Mouse (Mus musculus) adrenal gland, adult 2 months (tissue): ENCODE results near the gene Fhod1. TPM values are rescaled to one million over a fixed set of nuclear protein-coding genes. Genes with fewer than 3 reads are reported as not detected.
"Not testable (repeated sequence)": the region's sequence is repeated elsewhere in the genome, so short reads cannot be mapped to it uniquely, and the experiment has no call there.

ENCODE experiments used
- DNase-seq: peaks from one replicate; pipeline ENCODE4 v3.0.0; 2021
- microRNA-seq, 2 experiments: library from miRNA; unstranded; fragments of <30 nt; microRNA quantifications; one replicate each; pipeline ENCODE4 v1.2.0; 2021
- polyA plus RNA-seq: library from polyadenylated mRNA; depleted of rRNA; stranded (reverse); fragments of >200 nt; gene quantifications from 2 replicates; pipeline ENCODE4 v1.2.3, GENCODE M21; 2012; rRNA removed
- total RNA-seq, 2 experiments: library from RNA; stranded (reverse); gene quantifications; 2 replicates each; pipeline ENCODE4 v1.2.3; 2021

Gene Fhod1
- total and polyA plus RNA-seq, 3 experiments = 7.6 to 16.5 (median 16.3) TPM

DNA sequence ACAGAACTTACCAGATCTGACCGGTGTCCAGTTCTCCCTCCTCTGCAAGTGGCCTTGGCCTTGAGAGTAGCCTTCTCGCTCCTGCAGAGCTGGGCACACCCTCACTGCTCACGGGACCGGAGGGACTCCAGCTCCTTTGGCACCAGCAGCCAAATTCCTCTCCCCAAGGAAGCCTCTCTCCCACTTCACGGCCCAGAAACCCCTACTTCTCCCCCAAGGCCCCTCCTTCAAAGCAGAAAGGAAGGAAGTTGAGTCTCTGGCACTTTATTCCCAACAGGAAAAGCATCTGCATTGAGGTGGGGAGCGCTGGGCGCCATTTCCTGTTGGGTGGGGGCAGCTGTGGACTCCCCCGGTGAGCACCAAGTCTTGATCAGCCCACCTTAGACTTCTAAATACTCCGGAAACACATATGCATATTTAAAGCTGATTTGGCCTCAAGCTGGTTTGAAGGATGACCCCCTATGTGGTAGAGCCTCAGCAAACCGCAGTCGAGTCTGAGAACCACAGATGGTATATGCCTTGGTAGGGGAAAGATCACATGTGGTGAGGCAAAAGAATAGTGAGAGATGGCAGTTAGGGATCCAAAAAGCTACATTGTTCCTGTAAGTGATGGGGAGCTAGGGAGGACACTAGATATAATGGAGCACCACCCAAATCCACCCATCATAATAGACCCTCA, 51.7 kb downstream of the Fhod1 start, which contains the start of gene Exoc3l:
Gene Exoc3l (minus strand): TSS at position 207 of the 679 bp plus-strand sequence.
- peak; percentile 85 for DNase-seq

DNA sequence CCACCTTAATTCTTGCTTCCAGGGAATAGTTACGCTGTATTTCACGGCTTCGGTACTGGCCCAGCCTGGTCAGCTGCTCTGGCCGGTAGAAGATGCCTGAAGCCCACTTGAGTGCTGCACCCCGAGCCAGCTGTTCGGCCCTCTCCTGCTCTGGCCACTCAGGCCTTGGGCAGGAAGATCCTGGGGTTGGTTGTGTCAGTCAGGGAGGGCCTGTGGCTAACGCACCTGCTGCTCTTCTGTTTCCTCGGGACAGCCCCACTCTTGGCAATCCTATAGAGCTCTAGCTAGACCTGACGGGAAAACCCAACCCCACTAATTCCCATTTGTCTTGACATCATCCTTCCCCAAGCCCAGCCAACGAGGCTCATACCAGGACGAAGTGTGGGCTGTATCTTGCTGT, 52.5 kb downstream of the Fhod1 start:
- DNase-seq = peak; percentile 30

DNA sequence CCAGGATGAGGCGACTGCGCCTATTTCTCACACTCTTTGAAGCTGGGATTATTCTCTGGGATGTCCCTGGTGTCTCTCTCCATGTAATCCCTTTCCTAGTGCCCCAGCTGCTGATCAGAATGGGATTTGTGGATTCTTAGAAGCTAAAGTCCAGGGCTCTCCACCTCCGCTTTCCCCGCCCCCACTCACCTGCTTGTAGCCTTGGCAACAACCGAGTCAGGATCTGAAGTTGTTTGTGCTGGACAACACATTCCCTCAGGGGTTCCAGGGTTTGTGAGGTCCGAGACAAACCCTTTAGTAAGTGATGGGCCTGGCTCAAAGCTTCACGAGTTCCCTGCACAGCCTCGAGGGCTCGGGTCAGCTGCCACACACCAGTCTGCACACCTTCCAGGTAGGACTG, 53.0 kb downstream of the Fhod1 start:
- DNase-seq = no peak

DNA sequence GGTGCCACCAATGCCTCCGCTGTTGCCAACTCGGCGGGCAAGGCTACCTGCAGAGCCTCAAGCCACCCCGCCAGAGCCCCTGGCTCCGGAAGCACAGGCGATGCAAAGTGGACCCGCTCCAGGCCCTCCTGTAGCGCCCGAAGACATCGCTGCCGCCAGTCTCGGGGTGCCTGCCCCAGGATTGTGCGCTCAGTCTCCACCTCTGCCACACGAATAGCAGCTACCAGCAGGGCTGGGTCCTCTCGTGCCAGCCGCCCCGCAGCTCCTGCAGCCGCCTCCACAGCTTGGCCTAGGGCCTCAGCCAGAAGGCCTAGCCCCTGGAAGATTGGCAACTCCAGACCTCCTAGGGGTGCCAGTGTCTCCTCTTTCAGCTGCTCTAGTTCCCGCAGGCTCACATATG, 54.3 kb downstream of the Fhod1 start:
- DNase-seq = no peak

DNA sequence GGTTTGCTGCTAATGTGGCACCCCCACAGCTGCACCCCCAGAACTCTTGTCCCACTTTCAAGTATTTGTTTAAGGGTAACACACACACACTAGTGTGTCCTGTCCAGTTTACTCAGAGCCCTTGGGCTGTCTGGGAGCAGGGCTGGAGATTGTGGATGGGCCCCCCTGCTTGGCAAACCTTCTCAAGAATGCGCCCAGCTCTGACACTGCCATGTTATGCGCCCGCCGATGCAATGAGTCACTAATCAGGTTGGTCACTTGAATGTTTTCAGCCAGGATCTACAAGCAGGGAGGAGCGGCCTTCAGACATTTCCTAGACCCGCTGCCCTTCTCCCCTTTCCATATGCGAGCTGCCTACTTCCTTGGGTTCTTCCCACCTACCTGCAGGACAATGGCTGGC, 55.3 kb downstream of the Fhod1 start:
- DNase-seq = peak; percentile 35

DNA sequence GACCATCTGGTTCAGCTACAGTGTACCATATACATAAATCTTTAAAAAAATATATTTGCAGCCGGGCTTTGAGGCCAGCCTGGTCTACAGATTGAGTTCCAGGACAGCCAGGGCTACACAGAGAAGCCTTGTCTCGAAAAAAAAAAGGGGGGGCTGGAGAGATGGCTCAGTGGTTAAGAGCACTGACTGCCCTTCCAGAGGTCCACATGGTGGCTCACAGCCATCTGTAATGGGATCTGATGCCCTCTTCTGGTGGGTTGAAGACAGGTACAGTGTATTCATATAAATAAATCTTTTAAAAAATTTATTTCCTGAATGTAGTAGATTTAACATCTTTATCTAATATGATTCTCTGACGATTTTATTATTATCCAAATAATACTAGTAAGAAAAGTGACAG, 56.0 kb downstream of the Fhod1 start:
- DNase-seq = not testable (repeated sequence)

DNA sequence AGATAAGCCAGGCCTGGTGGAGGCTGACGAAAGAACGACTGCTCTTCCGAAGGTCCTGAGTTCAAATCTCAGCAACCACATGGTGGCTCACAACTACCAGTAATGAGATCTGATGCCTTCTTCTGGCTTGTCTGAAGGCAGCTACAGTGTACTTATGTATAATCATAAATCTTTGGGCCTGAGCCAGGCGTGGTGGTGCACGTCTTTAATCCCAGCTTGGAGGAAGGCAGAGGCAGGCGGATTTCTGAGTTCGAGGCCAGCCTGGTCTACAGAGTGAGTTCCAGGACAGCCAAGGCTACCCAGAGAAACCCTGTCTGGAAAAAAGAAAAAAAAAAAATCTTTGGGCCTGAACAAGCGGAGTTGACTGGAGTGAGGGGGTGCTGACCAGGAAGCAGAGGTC, 56.4 kb downstream of the Fhod1 start:
- not testable (repeated sequence) for DNase-seq

DNA sequence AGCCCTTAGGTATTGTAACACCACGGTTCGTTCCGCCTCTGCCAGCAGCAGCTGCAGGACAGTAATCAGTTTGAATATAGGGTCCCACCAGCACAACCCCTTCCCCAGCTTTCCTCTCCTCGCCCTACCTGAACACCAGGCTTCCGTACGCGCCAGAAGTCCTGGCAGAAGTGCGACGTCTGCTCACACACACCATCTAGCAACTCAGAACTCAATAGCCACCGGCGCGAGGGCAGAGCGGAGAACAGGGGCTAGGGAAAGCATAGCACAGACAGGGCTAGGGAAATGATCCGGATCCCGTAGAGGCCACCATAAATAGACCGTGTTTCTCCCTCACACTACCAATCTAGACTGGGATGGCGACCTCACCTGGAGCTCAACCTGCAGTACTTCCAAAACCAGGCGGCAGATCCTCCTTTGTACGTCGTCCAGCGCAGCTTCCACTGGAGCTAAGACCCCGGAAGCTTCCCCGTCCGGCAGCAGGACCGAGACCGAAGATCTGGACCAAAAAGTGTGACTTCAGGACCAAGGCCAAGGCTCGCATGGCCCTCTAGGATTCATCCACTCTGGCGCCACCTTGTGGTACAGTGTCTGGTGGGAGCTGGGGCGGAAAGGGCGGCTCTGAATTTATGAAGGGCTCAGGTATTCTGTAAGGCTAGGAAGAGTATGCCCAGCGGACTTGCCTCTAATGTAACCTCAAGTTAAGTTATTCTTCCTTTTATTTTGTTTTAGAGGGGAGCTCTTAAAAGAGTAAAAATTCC, 57.0 kb downstream of the Fhod1 start:
- peak; percentile 86 for DNase-seq

DNA sequence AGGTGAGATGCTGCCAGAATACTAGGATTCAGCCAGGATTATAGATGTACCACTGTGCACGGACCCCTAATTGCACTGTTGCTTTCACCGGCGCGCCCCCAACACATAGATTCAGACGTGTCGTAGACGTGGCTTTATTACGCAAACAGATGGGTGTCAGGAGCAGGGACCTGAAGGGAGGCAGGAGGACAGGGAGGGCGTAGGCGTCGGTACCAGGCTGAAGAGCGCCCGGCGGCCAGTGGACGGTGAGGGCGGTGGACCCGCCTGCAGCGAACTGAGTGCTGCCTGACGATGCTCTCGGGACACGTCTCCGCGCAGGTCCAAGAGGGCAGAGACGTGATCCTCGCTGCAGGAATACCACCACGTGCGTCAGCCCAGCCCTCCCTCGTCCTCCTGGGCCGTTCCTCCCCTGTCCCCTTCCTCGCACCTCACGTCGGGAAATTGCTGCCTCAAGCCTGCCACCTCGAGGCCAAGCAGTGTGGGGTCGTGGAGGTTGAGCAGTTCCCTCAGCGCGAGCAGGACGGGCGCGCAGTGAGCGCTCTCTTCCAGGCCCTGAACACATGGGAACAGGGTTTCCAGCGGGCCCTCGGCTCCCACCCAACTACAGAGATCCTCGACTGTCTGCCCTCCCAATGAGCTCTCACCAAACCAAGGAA, 57.8 kb downstream of the Fhod1 start, which contains the start of gene 4931428F04Rik:
Gene 4931428F04Rik (minus strand): TSS at position 60 of the 656 bp plus-strand sequence.
- DNase-seq = peak; percentile 59

DNA sequence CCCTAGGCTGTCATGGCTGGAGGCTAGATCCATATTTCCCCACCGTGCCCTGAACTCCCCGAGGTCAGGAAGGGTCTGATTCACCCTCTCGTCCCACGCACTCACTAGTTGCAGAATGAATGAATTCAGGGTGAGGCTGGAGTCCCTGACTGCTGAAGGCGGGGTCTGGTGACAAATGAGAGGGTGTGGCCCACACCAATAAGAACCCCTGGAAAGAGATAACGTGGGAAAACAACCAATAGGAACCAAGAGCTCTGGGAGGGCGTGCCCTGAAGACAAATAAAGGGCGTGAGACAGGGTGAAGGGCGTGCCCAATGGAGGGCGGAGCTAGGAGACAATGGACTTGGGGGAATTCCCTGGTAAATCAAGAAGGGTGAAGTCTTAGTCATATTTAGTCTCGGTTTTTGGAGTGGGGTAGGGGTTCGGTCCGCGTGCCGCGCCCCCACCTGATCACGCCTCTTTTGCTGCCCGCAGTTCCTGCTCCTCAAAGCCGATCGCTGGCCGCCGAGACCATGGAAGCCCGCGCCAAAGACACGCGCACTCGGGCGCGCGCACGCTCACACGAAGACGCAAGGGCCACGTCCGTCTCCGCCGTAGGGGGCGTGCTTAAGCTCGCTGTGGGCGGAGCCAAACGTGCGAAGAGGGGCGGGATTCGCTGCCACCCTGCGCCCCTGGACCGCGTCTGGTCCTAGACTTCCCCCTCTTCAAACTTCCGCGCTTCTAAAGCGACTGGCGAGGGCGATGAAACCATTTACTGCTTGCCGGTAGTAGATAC, 58.6 kb downstream of the Fhod1 start:
- peak; percentile 94 for DNase-seq

DNA sequence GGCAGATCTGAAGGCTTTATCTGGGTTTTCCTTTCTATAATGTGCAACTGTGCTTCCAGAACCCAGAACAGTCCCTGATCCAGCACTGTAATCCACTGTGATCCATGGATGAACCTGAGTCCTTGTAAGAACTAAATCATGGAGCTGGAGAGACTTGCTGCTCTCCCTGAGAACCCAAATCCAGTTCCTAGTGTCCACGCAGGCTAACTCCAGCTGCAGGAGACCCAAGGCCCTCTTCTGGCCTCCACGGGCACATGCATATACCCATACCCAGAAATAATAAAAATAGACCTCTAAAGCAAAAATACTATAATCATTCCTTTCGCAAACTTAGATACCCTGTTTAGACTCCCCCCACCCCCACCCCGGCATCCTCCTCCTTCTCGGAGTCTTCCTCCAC, 59.5 kb downstream of the Fhod1 start:
- no peak for DNase-seq

DNA sequence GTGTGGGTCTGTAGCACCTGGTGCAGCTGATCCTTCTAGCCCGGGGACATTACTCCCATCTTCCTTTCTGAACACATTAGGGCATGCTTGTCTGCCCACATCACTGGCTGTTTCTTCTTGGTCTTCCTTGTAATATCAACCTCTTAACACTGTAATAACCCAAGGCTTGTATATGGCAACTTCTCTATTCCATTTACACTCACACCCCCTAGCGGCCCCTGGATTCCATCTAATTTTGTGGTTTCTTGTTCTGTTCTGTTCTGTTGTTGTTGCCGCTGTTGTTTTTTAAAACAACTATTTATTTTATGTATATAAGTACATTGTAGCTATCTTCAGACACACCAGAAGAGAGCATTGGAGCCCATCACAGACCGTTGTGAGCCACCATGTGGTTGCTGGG, 60.8 kb downstream of the Fhod1 start:
- DNase-seq = no peak

DNA sequence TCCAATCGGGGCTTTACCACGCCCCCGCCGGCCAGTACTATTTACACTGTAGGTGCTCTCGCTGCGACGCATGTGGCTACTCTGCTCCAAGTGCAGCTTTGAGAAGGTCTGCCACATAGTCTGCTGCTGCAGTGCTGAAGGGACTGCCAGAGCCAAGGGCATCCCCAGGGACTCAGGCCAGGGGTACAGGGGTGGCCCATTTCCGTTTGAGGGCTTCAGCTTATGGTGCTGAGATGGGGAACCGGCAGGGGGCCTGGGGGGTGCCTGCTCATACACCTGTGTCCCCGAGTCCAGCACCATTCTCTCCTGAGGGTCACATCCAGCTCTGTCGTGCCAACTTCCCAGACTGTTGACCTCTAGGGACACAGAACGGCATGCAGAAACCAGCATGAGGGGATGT, 62.2 kb downstream of the Fhod1 start:
- no peak for DNase-seq

DNA sequence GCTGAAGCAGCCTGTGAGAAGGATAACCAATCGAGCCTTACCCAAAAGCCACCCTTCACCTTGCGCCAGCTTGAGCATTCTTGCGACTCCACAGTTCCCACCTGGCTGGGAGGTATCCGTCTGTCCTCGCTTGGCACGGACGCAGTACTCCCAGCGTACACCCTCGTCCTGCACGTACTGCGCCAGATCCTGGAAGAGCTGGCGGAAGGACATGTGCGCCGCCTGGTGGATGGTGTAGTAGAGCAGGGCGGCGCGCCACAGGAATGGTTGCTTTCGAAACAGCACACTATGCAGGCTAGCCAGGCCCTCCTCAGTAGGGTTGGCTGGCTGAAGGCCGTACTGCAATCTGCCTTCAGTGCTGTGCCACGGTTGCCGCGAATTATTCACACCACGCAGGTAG, 64.7 kb downstream of the Fhod1 start:
- DNase-seq = peak; percentile 74

DNA sequence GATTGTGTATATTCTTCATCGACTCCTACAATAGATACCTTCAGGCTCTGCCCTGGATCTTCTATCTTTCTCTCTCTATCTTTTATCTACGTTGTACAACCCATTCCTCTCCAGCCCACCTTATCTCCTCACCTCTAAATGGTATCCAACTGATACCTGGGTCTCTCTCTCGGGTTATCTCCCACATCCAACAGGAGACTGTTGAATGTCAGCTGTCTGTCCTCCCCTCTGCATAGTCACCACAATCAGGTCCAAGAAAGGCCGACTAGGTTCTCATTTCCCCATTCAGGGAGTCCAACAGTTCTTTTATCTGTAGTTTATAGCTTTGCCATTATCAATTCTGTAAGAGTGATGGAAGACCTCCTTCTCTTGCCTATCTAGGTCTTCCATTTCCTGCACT, 65.5 kb downstream of the Fhod1 start:
- DNase-seq = no peak

DNA sequence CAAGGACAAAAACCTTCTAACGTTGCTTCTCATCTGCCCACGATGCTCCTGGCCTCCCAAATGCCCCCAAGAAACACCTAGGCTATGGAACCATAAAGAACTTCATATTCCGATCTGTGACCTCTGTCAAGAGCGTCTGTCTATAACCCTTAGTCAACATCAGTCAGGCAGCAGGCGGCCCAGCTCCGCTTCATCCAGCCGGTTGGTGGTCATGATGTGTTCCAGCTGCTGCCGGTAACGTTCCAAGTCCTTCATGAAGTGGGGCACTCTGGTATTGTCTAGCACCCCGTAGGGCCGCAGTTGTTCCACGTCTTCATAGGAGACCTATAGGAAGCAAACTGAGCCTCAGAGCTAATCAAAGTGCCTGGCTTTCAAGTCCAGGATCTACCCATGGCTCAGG, 65.9 kb downstream of the Fhod1 start:
- no peak for DNase-seq

DNA sequence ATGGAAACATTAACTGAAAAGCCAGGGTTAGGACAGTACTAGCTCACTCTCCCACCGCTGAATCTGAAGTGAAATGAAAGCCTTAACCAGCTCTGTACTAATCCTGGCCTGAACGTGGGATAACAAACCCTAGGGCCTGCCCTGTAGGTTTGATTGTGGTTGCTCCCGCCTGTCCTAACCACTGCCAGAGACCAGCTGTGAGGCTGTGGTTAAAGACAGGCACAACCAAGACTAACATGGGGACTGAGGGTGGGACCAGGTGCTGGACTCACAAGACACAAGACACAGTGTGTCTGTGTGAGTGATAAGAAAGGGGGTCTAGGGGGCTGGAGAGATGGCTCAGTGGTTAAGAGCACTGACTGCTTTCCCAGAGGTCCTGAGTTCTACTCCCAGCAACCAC, 67.2 kb downstream of the Fhod1 start:
- no peak for DNase-seq

Small RNA genes lying within 50 kb of the gene (microRNA-seq; reads per million reads assigned to microRNA genes)
- gene Gm27320 = 0 reads per million in 2 experiments
- 2,710 to 3,451 reads per million in 2 experiments for gene Mir328

Other genes starting within 250 kb of the Fhod1 start
- gene Ces4a, start 216.2 kb downstream of the Fhod1 start, total RNA-seq = under 1 TPM in 1 of 2 experiments, not detected in 1; 0.12 TPM
- gene Ces4a, start 216.2 kb downstream of the Fhod1 start, polyA plus RNA-seq = 0.11 and 0.18 TPM in 2 replicates
- 10 to 100 TPM; 68.2 to 80.0 TPM for gene Cbfb, start 177.3 kb downstream of the Fhod1 start, total RNA-seq
- 9.3 and 14.3 TPM in 2 replicates for gene Cbfb, start 177.3 kb downstream of the Fhod1 start, polyA plus RNA-seq
- 10 to 100 TPM; 20.9 to 30.6 TPM for gene D230025D16Rik, start 122.8 kb downstream of the Fhod1 start, total RNA-seq
- 19.3 and 21.5 TPM in 2 replicates for gene D230025D16Rik, start 122.8 kb downstream of the Fhod1 start, polyA plus RNA-seq
- 1 to 10 TPM; 3.1 to 5.0 TPM for gene B3gnt9, start 92.8 kb downstream of the Fhod1 start, total RNA-seq
- gene B3gnt9, start 92.8 kb downstream of the Fhod1 start, polyA plus RNA-seq = 15.2 and 28.9 TPM in 2 replicates
- 10 to 100 TPM; 11.7 to 12.4 TPM for gene Tradd, start 83.3 kb downstream of the Fhod1 start, total RNA-seq
- gene Tradd, start 83.3 kb downstream of the Fhod1 start, polyA plus RNA-seq = 26.3 and 26.5 TPM in 2 replicates
- gene Fbxl8, start 83.3 kb downstream of the Fhod1 start, total RNA-seq = 1 to 10 TPM; 3.3 to 4.0 TPM
- gene Fbxl8, start 83.3 kb downstream of the Fhod1 start, polyA plus RNA-seq = 10.4 and 11.5 TPM in 2 replicates
- gene Hsf4, start 78.2 kb downstream of the Fhod1 start, total RNA-seq = 1 to 10 TPM; 2.3 TPM
- gene Hsf4, start 78.2 kb downstream of the Fhod1 start, polyA plus RNA-seq = 1.8 and 2.3 TPM in 2 replicates
- 10 to 100 TPM in 1 of 2 experiments, 1 to 10 TPM in 1; 6.2 to 10.3 TPM for gene Nol3, start 71.8 kb downstream of the Fhod1 start, total RNA-seq
- 4.4 and 5.3 TPM in 2 replicates for gene Nol3, start 71.8 kb downstream of the Fhod1 start, polyA plus RNA-seq
- 1 to 10 TPM; 1.8 to 3.4 TPM for gene 4931428F04Rik, start 58.1 kb downstream of the Fhod1 start, total RNA-seq
- 3.4 and 4.1 TPM in 2 replicates for gene 4931428F04Rik, start 58.1 kb downstream of the Fhod1 start, polyA plus RNA-seq
- 10 to 100 TPM; 13.3 to 28.4 TPM for gene Exoc3l, start 51.9 kb downstream of the Fhod1 start, total RNA-seq
- gene Exoc3l, start 51.9 kb downstream of the Fhod1 start, polyA plus RNA-seq = 34.8 and 55.8 TPM in 2 replicates
- gene E2f4, start 50.3 kb downstream of the Fhod1 start, total RNA-seq = 10 to 100 TPM; 35.9 to 47.0 TPM
- gene E2f4, start 50.3 kb downstream of the Fhod1 start, polyA plus RNA-seq = 94.8 and 108 TPM in 2 replicates
- 1 to 10 TPM; 5.3 to 6.5 TPM for gene Elmo3, start 42.4 kb downstream of the Fhod1 start, total RNA-seq
- gene Elmo3, start 42.4 kb downstream of the Fhod1 start, polyA plus RNA-seq = 14.2 and 15.4 TPM in 2 replicates
- gene Lrrc29, start 21.7 kb downstream of the Fhod1 start, total RNA-seq = 1 to 10 TPM; 4.3 to 4.4 TPM
- 8.8 and 11.1 TPM in 2 replicates for gene Lrrc29, start 21.7 kb downstream of the Fhod1 start, polyA plus RNA-seq
- gene Tmem208, start 21.6 kb downstream of the Fhod1 start, total RNA-seq = 10 to 100 TPM; 53.7 to 71.4 TPM
- 82.8 and 84.1 TPM in 2 replicates for gene Tmem208, start 21.6 kb downstream of the Fhod1 start, polyA plus RNA-seq
- gene Slc9a5, start 890 bp upstream of the Fhod1 start, total RNA-seq = under 1 TPM; 0.55 to 0.86 TPM
- gene Slc9a5, start 890 bp upstream of the Fhod1 start, polyA plus RNA-seq = 3.3 and 4.1 TPM in 2 replicates
- under 1 TPM; 0.35 to 0.52 TPM for gene Plekhg4, start 25.3 kb upstream of the Fhod1 start, total RNA-seq
- gene Plekhg4, start 25.3 kb upstream of the Fhod1 start, polyA plus RNA-seq = 0.20 and 0.58 TPM in 2 replicates
- not detected for gene Kctd19, start 65.5 kb upstream of the Fhod1 start, total RNA-seq
- gene Kctd19, start 65.5 kb upstream of the Fhod1 start, polyA plus RNA-seq = 0.03 and 0.11 TPM in 2 replicates
- gene Lrrc36, start 65.6 kb upstream of the Fhod1 start, total RNA-seq = 1 to 10 TPM; 2.7 to 3.0 TPM
- gene Lrrc36, start 65.6 kb upstream of the Fhod1 start, polyA plus RNA-seq = 1.3 and 1.5 TPM in 2 replicates
- gene Tppp3, start 123.6 kb upstream of the Fhod1 start, total RNA-seq = 10 to 100 TPM; 26.2 to 37.5 TPM
- gene Tppp3, start 123.6 kb upstream of the Fhod1 start, polyA plus RNA-seq = 50.8 and 65.2 TPM in 2 replicates
- gene Zdhhc1, start 148.9 kb upstream of the Fhod1 start, total RNA-seq = 10 to 100 TPM; 13.8 to 19.2 TPM
- gene Zdhhc1, start 148.9 kb upstream of the Fhod1 start, polyA plus RNA-seq = 53.3 and 62.5 TPM in 2 replicates
- gene Hsd11b2, start 170.8 kb upstream of the Fhod1 start, total RNA-seq = under 1 TPM; 0.14 to 0.35 TPM
- 1.2 and 2.2 TPM in 2 replicates for gene Hsd11b2, start 170.8 kb upstream of the Fhod1 start, polyA plus RNA-seq
- 100 to 1,000 TPM; 113 to 118 TPM for gene Atp6v0d1, start 218.1 kb upstream of the Fhod1 start, total RNA-seq
- gene Atp6v0d1, start 218.1 kb upstream of the Fhod1 start, polyA plus RNA-seq = 77.6 and 80.3 TPM in 2 replicates